Mouse (Mus musculus) lung, postnatal 10 days (tissue): ENCODE measurements around the gene Iqcd.

Experiments used
- DNase-seq: peaks from one replicate; pipeline ENCODE4 v3.0.0; 2021

Gene Iqcd

DNA sequence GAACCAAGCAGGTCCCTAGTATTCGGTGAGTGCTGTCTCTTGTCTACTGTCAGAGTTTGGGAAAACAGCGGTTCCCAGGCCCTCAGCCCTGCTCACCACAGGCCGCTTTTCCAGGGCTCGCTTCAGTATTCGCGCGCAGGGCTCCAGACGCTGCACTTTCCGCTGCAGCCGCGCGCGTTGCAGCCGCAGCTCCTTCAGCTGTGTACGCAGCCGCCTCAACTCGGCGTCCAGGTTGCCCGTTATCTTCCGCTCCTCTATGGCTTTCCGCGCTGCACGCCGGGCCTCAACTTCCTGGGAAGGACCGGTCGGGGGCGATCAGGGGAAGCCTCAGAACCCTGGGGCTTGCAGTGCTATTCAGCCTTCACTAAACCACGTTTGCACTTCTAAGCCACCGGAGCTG is 42.3 kb downstream of the Iqcd start:
- no peak for DNase-seq

DNA sequence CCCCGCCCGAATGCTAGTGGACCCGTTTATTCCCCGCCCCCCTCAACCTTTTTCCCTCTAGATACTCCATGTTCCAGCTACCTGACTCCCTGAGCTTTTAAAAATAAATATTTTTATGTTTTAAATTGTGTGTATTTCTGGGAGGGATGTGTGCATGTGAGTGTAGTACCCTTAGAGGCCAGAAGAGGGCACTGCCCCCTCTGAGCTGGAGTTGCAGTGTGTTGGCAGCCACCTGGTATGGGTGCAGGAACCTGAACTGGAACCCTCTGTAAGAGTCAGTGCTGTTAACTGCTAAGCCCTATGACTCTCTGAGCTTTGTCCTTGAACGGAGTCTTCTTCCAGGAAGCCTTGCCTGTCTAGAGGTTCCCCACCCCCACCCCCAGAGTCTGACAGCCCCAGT is 43.1 kb downstream of the Iqcd start:
- no peak for DNase-seq

GRCm38 (mm10) chr5:120634131-120634530 is 45.3 kb downstream of the Iqcd start, which contains the start of gene Cfap73:
Gene Cfap73, minus strand, starts transcription at chr5:120634235.
- no peak for DNase-seq

DNA sequence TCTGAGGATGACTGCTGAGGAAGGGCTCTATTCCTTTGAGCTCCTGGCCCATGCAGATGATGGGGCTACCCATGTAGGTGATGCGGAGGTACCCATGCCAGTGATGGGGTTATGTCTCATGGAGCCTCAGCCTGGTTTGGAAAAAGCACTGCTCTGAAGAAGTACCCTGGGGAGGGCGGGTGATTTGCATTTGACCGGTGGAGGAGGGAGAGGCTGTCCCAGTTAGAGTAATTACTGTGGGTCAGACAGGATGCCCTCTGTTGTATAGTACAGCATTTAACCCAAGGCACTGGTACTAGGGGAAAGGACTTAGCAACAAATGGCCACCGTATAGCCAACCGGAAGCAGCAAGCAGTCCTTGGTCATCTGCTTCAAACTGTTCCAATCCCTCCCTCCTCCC is 46.0 kb downstream of the Iqcd start:
- DNase-seq: no peak

- DNase-seq: no peak
Observed at GRCm38 (mm10) chr5:120635633-120636032, 46.8 kb downstream of the Iqcd start.

DNA sequence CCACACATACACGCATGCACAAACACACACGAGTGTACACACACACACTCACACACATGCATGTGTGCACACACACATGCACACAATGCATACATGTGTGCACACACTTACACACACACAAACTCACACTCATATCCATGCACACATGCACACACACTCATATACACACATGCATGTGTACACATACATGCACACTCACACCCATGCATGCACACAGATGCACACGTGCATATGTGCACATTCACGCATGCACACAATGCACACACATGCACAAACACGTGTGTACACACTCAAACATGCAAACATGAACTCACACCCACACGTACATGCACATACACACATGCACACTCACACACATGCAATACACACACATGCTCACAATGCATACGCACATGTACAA is 51.3 kb downstream of the Iqcd start:
- no peak for DNase-seq

GRCm38 (mm10) chr5:120643365-120644085 is 54.7 kb downstream of the Iqcd start:
- no peak for DNase-seq

DNA sequence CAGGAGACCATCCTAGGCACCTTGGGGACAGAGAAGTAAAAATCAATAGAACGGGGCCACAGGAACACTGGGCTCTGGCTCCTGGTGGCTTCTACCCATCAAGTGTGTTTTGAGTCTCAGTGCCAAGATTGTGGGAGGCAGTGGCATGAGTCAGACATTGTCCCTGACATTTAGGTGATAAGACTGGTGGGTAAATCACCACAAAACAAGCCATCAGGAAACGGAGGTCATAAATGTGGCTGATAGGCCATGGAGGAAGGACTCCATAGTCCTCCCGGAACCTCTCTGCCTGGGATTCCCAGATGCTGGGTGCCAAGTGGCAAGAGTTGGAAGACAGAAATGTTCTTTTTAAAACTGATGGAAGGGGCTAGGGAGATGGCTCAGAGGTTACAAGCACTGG is 55.4 kb downstream of the Iqcd start:
- DNase-seq: no peak

- peak; percentile 53 for DNase-seq
Observed at GRCm38 (mm10) chr5:120645851-120646250, 57.0 kb downstream of the Iqcd start.

- DNase-seq: no peak
Observed at GRCm38 (mm10) chr5:120647361-120647760, 58.5 kb downstream of the Iqcd start.

- DNase-seq: no peak
Observed at GRCm38 (mm10) chr5:120647814-120648491, 59.1 kb downstream of the Iqcd start.

DNA sequence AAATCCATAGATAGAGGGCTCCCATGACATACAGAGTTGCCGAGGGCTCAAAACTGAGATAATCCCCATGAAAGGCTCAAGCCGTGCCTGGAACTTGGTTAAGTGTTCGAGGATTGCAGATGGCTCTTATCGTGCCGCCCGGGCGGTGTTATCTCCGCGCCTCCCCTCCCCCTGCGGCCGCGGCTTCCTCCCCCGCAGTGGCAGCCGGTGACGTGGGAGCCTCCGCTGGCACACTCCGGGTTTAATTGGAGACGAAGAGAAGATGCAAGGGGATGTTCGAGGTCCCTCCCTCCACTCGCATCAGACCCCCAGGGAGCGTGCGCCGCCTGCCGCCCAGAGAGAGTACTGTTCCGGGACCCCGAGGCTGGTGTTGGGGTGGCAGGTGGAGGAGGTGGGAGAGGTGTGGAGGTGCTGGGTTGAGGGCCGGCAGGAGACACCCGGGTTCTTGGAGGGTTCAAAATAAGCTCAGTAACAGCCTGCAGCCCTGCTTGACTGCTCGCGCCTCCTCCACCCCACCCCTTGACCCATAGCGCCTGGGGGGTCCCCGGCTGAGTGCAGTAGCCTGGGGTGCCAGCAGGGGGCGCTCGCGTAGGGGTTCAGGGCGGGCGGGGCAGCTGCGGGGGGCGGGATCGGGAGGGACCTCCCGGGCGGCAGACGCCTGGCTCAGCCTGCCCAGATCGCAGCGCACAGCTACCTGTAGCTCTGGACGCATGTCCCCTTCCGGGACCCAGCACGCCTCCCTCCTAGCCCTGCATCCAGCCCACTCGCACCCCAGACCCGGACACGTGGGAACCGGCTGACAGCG is 60.0 kb downstream of the Iqcd start, which contains the start of gene Rasal1:
Gene Rasal1 (plus strand): TSS at position 244 of the 805 bp plus-strand sequence.
- DNase-seq: peak; percentile 54

DNA sequence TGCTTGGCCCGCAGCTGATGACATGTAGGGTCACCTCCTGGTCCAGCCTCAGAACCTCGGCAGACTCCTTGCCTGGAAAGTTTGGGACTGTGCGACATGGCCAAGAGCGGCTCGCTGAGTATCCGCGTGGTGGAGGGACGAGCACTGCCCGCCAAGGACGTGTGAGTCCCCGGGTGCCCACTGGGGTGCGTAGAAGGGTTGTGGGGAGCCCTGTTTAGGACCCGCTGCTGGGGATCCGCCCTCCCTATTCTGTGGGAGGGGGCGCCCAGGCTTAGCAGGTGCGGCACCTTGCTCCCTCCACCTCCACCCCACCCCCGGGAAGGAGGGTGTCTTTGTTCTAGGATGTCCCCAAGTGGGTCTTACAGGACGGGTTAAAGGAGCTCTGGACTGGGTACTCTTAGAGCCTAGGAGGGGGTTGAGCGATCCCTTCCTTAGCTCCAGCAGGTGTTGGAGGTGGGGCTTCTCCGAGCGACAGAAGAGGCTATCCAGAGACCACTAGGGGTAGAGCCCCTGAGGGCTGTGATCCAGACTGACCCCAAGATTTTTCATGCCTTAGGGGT is 60.6 kb downstream of the Iqcd start:
- no peak for DNase-seq

- no peak for DNase-seq
Observed at GRCm38 (mm10) chr5:120649938-120650337, 61.1 kb downstream of the Iqcd start.

- no peak for DNase-seq
Observed at GRCm38 (mm10) chr5:120651230-120651629, 62.4 kb downstream of the Iqcd start.

- DNase-seq: no peak
Observed at GRCm38 (mm10) chr5:120652915-120653701, 64.3 kb downstream of the Iqcd start.

DNA sequence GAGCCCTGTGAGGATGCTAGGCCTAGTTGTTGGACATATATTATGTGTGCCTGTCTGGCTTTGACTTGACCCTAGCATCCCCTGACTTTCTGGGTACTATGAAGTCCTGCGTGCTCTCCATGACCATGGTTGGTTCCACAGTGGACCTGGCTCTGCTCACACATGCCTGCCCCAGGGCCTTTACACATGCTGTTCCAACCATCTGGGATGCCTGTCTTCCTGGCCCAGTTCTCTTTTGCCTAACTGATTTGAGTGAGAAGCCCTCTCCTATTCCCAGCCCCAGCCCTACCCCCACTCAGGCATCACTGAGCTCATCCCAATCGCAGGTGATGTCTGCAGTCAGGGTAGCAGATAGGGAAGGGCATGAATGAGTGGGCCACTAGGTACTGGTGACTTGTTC is 65.1 kb downstream of the Iqcd start:
- no peak for DNase-seq

GRCm38 (mm10) chr5:120656281-120656751 is 67.5 kb downstream of the Iqcd start:
- peak; percentile 57 for DNase-seq
